Mouse (Mus musculus): ENCODE measurements at regions not wholly inside any gene's neighbourhood (a gene's known extent, or its start where the extent isn't known, plus 50 kb on each side); places are given as distances from the start of the nearest gene placed in this dataset.

- DNase-seq (ENCODE audit: low read depth): no peak
These were observed 66.2 kb downstream of the Isl1 start for GRCm38 (mm10) chr13:116243272-116243784.

GRCm38 (mm10) chr13:116215101-116215500 lies 94.4 kb downstream of the Isl1 start:
- DNase-seq (ENCODE audit: low read depth): no peak

GRCm38 (mm10) chr13:116213843-116214829 lies 95.4 kb downstream of the Isl1 start:
- peak; percentile 5 for DNase-seq (ENCODE audit: low read depth)

- peak; percentile 73 for DNase-seq (ENCODE audit: low read depth)
These were observed 108.1 kb downstream of the Isl1 start for GRCm38 (mm10) chr13:116201177-116201920.

GRCm38 (mm10) chr13:116187059-116187458 lies 122.4 kb downstream of the Isl1 start:
- DNase-seq (ENCODE audit: low read depth): no peak

- no peak for DNase-seq (ENCODE audit: low read depth)
These were observed 131.7 kb downstream of the Isl1 start for GRCm38 (mm10) chr13:116177781-116178180.

GRCm38 (mm10) chr13:116174976-116175375 lies 134.5 kb downstream of the Isl1 start:
- DNase-seq (ENCODE audit: low read depth): no peak

GRCm38 (mm10) chr13:116173866-116174265 lies 135.6 kb downstream of the Isl1 start:
- DNase-seq (ENCODE audit: low read depth): peak; percentile 41

GRCm38 (mm10) chr13:116143022-116143421 lies 166.5 kb downstream of the Isl1 start:
- DNase-seq (ENCODE audit: low read depth): no peak

GRCm38 (mm10) chr13:116118664-116119063 lies 190.8 kb downstream of the Isl1 start:
- DNase-seq (ENCODE audit: low read depth): no peak

GRCm38 (mm10) chr13:116111032-116111808 lies 198.3 kb downstream of the Isl1 start:
- no peak for DNase-seq (ENCODE audit: low read depth)

GRCm38 (mm10) chr13:116110578-116110977 lies 198.9 kb downstream of the Isl1 start:
- no peak for DNase-seq (ENCODE audit: low read depth)

GRCm38 (mm10) chr13:116087541-116088308 lies 221.8 kb downstream of the Isl1 start:
- no peak for DNase-seq (ENCODE audit: low read depth)

- DNase-seq (ENCODE audit: low read depth): no peak
These were observed 222.3 kb downstream of the Isl1 start for GRCm38 (mm10) chr13:116087140-116087539.

- DNase-seq (ENCODE audit: low read depth): no peak
These were observed 252.4 kb downstream of the Isl1 start for GRCm38 (mm10) chr13:116056976-116057647.

GRCm38 (mm10) chr13:116056112-116056652 lies 253.3 kb downstream of the Isl1 start:
- no peak for DNase-seq (ENCODE audit: low read depth)

- peak; percentile 61 for DNase-seq (ENCODE audit: low read depth)
These were observed 273.3 kb downstream of the Isl1 start for GRCm38 (mm10) chr13:116036166-116036565.

- DNase-seq (ENCODE audit: low read depth): no peak
These were observed 279.3 kb downstream of the Isl1 start for GRCm38 (mm10) chr13:116030152-116030720.

- no peak for DNase-seq (ENCODE audit: low read depth)
These were observed 280.9 kb downstream of the Isl1 start for GRCm38 (mm10) chr13:116028583-116028982.

- DNase-seq (ENCODE audit: low read depth): no peak
These were observed 282.3 kb downstream of the Isl1 start for GRCm38 (mm10) chr13:116027147-116027546.

Data from NIH3T3 (cell line).